Mouse (Mus musculus): ENCODE measurements at regions not wholly inside any gene's neighbourhood (a gene's known extent, or its start where the extent isn't known, plus 50 kb on each side); places are given as distances from the start of the nearest gene placed in this dataset. TPM values are rescaled to one million over a fixed set of nuclear protein-coding genes. Genes with fewer than 3 reads are reported as not detected.
A peak's percentile ranks its signal among the peaks of the same experiment; 100 is the strongest.

DNA sequence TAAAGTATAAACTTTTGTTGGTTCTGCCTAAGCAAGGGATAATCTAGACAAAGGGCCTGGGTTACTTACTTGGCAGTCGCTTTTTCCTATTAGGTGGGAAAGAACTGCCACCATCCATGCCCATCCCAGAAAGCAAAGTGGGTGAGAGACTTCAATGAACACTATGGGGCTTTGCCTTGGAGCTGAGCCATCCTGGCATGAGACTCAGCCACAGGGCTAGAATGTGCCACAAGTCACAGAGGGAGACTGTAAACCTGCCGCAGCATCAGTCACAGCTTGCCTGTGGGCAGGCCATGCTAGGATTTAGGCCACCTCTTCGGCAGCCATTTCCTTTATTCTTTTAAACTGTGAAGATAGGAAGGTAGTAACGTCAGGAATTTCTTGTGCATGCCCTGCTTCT, 72.9 kb upstream of the Zcchc13 start:
- ATAC-seq (ENCODE audit: low read depth) (no peak), DNase-seq (no peak)
- Histone ChIP-seq H3K36me3 (0 out of 2 replicates have a peak, but pooled peaks cover 2% of the 10 kb centered on the region), H3K27ac (peak overlapping the region; percentile 71), H3K27me3 (no peaks in the 10 kb centered on the region), H3K9ac (no peak overlapping the region), H3K4me2 (no peak overlapping the region), H3K9me3 (replicated peaks) (no peaks in the 10 kb centered on the region), H3K4me3 (replicated peaks) (no peak overlapping the region), H3K4me1 (replicated peaks) (peaks cover 14% of the 10 kb centered on the region)
- 66% methylated on average over 4 of the region's 4 CpGs for WGBS (ENCODE audit: insufficient replicate concordance)

DNA sequence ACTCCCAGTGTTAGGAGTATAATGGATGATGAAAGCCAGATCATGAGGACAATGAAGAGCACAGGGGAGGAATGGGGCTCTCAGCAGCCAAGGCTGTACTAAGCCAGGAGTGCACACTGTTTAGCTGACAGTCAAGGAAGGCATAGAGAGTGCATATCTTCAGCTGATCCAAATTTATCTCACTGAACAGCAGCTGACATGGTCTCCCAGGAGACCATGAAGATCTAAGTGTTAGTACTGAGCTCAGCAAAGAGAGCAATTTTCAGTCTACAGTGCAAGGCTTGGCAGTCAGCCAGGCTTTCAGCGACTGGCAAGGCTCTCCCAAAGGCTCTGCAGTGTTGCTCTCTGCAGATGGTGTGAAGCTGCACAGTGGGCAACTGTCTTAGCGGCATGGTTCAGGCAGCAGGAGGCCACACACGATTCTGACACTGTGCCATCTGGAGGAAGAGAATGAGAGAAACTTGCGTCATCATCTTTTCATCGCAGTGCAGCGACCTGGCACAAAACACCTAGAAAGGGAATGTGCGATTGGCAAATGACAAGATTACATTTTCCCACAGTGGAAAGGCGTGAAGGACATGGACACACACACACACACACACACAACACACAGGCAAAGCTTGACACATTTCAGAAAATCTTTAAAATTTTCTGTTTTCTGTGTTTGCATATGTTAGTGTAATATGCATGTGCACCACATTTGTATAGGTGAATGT, 66.7 kb upstream of the Zcchc13 start:
- peaks cover 11% of the 10 kb centered on the region for H3K36me3 ChIP-seq
- no peak overlapping the region for H3K4me3 ChIP-seq (replicated peaks)
- H3K4me1 ChIP-seq (replicated peaks) = no peaks in the 10 kb centered on the region
- no peaks in the 10 kb centered on the region for H3K9me3 ChIP-seq (replicated peaks)
- H3K4me2 ChIP-seq = no peak overlapping the region
- no peaks in the 10 kb centered on the region for H3K27me3 ChIP-seq
- 79% methylated on average over 8 of the region's 8 CpGs for WGBS (ENCODE audit: insufficient replicate concordance)
- no peak overlapping the region for H3K27ac ChIP-seq
- H3K9ac ChIP-seq = no peak overlapping the region
- no peak for DNase-seq
- no peak for ATAC-seq (ENCODE audit: low read depth)

DNA sequence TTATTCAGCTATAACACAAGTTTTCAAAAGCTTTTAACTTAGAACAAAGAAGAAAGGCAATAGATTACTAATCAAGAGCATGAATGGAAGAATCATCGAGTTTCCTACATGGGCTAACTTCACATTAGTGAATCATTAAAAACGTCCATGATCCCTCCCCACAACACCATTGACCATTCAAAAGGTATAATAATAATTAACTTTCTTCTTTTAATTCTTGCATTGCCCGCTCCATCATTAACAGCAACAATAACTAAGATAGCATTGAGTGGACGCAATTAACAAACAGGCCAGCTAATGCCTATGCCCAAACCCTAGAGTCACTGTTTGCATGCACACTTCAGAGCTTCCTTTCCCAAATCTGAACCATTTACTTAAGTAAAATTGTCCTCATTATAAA, 57.0 kb upstream of the Zcchc13 start:
- ATAC-seq (ENCODE audit: low read depth) = no peak
- Histone ChIP-seq H3K36me3 (no peaks in the 10 kb centered on the region; the same call in 1 of the 2 replicates), H3K27me3 (no peaks in the 10 kb centered on the region), H3K9ac (no peak overlapping the region), H3K4me2 (no peak overlapping the region), H3K4me1 (replicated peaks) (no peaks in the 10 kb centered on the region), H3K9me3 (replicated peaks) (no peaks in the 10 kb centered on the region), H3K4me3 (replicated peaks) (no peak overlapping the region), H3K27ac (no peak overlapping the region)
- DNase-seq = no peak
- WGBS (ENCODE audit: insufficient replicate concordance) = 79% methylated on average over 4 of the region's 4 CpGs

DNA sequence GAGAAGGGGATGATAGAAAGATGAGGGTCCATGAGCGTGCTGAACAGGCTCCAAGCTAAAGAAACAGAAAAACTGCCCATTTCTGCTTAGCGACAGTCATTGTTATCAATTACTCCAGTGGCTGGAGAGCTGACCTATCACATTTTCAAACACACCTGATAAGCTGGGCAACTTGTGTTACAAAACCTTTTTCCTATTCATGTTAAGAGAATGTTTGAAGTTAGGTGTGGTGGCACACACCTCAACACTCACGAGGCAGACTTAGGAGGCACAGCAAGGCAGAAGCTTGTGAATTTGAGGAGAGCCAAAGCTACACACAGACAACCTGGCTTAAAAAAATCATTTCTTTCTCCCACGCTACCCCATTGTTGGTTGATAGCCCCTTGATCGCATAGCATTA, 50.9 kb upstream of the Zcchc13 start:
- WGBS (ENCODE audit: insufficient replicate concordance) = 62% methylated on average over 5 of the region's 5 CpGs
- H3K4me2 ChIP-seq = no peak overlapping the region
- H3K4me3 ChIP-seq (replicated peaks) = no peak overlapping the region
- H3K9ac ChIP-seq = no peak overlapping the region
- no peak overlapping the region for H3K27ac ChIP-seq
- DNase-seq (no peak), ATAC-seq (ENCODE audit: low read depth) (no peak)
- peaks cover 5% of the 10 kb centered on the region for H3K4me1 ChIP-seq (replicated peaks)
- no peaks in the 10 kb centered on the region for H3K9me3 ChIP-seq (replicated peaks)
- H3K36me3 ChIP-seq = peaks cover 10% of the 10 kb centered on the region; the same call in 1 of the 2 replicates
- no peaks in the 10 kb centered on the region for H3K27me3 ChIP-seq

MicroRNA genes in the stretch of these regions (microRNA counts, 519-probe panel; counts per million panel counts)
- 5,804 counts per million, percentile 71 among the panel's probes with 10 or more counts for microRNA mmu-miR-374
- 4,064 counts per million, percentile 32 among the panel's probes with 10 or more counts for microRNA mmu-miR-421

Small RNA genes lying in the stretch of these regions (microRNA-seq; reads per million reads assigned to microRNA genes)
- gene Mir374b = 0.88 reads per million
- not detected for gene Mir374c
- gene Mir421 = 842 reads per million, percentile 72 among the genes with 10 or more reads in this experiment

Data from liver, embryonic 13.5 days (tissue).